Mouse (Mus musculus) intestine, embryonic 14.5 days (tissue): ENCODE results near the gene Gnas. TPM values are rescaled to one million over a fixed set of nuclear protein-coding genes. Genes with fewer than 3 reads are reported as not detected.
"Not testable (repeated sequence)": the region's sequence is repeated elsewhere in the genome, so short reads cannot be mapped to it uniquely, and the experiment has no call there.

Source experiments
- ATAC-seq: fragments of 200-750 bp; cut with Nextera tagmentation; replicated peaks from 2 replicates; pipeline ENCODE4 v1.8.0; 2017; ENCODE audit warnings: low read depth, moderate number of reproducible peaks, moderate TSS enrichment, moderate library complexity; ENCODE audit not compliant: low FRiP score, low TSS enrichment
- DNase-seq: peaks from one replicate; pipeline ENCODE4 v3.0.0-alpha.2; 2018; ENCODE audit warnings: low spot score
- H3K27ac ChIP-seq: fragments of 300-500 bp; sonication (generic); 2 replicates; pipeline ENCODE4 v1.5.1; 2014; ENCODE audit warnings: low read depth, mild to moderate bottlenecking, control low read depth
- H3K27me3 ChIP-seq: fragments of 300-500 bp; sonication (generic); replicated peaks from 2 replicates; pipeline ENCODE4 v1.6.1; 2014; ENCODE audit warnings: low read length, control low read depth; ENCODE audit not compliant: control insufficient read depth, insufficient read depth
- H3K36me3 ChIP-seq: fragments of 300-500 bp; sonication (generic); 2 replicates; pipeline ENCODE4 v1.6.1; 2014; ENCODE audit warnings: low read length, control low read depth; ENCODE audit not compliant: control insufficient read depth, insufficient read depth
- H3K4me1 ChIP-seq: fragments of 300-500 bp; sonication (generic); replicated peaks from 2 replicates; pipeline ENCODE4 v1.6.1; 2014; ENCODE audit warnings: low read length, control low read depth, mixed read lengths; ENCODE audit not compliant: control insufficient read depth, insufficient read depth
- H3K4me2 ChIP-seq: fragments of 300-500 bp; sonication (generic); 2 replicates; pipeline ENCODE4 v1.6.1; 2014; ENCODE audit warnings: low read length
- H3K4me3 ChIP-seq: fragments of 300-500 bp; sonication (generic); 2 replicates; pipeline ENCODE4 v1.5.1; 2014; ENCODE audit warnings: low read depth, low read length, control low read depth, mixed read lengths
- H3K9ac ChIP-seq: fragments of 300-500 bp; sonication (generic); 2 replicates; pipeline ENCODE4 v1.6.1; 2014; ENCODE audit warnings: mild to moderate bottlenecking, low read length
- H3K9me3 ChIP-seq: fragments of 300-500 bp; sonication (generic); 2 replicates; pipeline ENCODE4 v1.6.1; 2016; ENCODE audit warnings: low read length, control low read depth; ENCODE audit not compliant: control insufficient read depth
- WGBS: fragments of 180-500 bp; shearing (Covaris S2); extraction: QIAGEN DNeasy Blood & Tissue Kit; methylation state at CpG from one replicate; pipeline ENCODE4 v1.1.7; 2014; 5-methylcytosine and 5-hydroxymethylcytosine counted together
- polyA plus RNA-seq: library from polyadenylated mRNA; unstranded; fragments of >200 nt; fragmentation: Nextera tagmentation; extraction: Ambion mirVana; gene quantifications from 2 replicates; pipeline ENCODE4 v1.2.1, GENCODE M21; 2014

The Gnas gene
- polyA plus RNA-seq, 1 experiment from 2014 or later = 1,793 TPM

DNA sequence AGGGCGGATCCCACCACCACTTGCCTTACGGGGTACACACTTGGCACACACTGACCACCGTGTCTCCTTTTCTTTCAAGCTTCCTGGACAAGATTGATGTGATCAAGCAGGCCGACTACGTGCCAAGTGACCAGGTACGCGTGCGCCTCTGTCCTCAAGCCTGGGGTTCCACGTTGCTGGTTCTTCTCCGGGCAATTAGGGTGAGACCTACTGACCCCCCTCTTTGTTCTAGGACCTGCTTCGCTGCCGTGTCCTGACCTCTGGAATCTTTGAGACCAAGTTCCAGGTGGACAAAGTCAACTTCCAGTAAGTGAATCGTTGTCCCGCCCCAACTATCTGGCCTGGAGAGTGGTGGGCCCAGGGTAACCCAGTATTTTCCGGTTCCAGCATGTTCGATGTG is 60.9 kb downstream of the Gnas start:
- peaks cover 37% of the 10 kb centered on the region for H3K4me1 ChIP-seq
- ATAC-seq (no peak), DNase-seq (no peak)
- H3K27me3 ChIP-seq = no peaks in the 10 kb centered on the region
- H3K4me2 ChIP-seq = no peak overlapping the region
- WGBS = 93% methylated on average over 16 of the region's 16 CpGs
- H3K27ac ChIP-seq = peak overlapping the region; percentile 85; the same call in 1 of the 2 replicates
- H3K36me3 ChIP-seq = peaks cover 65% of the 10 kb centered on the region
- H3K9me3 ChIP-seq = no peaks in the 10 kb centered on the region
- H3K4me3 ChIP-seq = no peak overlapping the region
- H3K9ac ChIP-seq = no peak overlapping the region

DNA sequence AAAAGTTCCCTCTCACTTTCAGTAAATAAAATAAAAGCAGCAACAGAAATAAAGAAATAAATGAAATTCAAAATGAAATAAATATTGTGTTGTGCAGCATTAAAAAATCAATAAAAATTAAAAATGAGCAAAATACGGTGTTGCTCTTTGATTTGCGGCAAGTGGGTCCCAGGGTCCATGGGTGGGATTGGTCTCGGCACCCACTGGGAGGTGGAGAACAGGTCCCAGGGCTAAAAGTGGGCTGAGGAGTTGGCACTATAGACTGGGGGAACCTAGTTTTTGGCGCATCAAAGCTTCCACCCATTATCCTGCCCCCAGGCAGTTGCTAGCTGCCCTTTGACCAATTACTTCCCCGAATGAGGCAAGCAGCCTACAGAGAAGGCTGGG is 62.5 kb downstream of the Gnas start, which contains the start of gene Gm20721:
Gm20721 (minus strand) TSS at position 101 of the 387 bp plus-strand sequence.
- H3K9ac ChIP-seq = no peak within 1 kb of the TSS
- no peak within 1 kb of the TSS for H3K4me3 ChIP-seq
- H3K4me1 ChIP-seq = peaks cover 30% of the 10 kb centered on the region
- no peaks in the 10 kb centered on the region for H3K9me3 ChIP-seq
- no peak within 1 kb of the TSS for H3K27ac ChIP-seq
- ATAC-seq (no peak), DNase-seq (no peak)
- peaks cover 55% of the 10 kb centered on the region for H3K36me3 ChIP-seq
- no peak within 1 kb of the TSS for H3K4me2 ChIP-seq
- H3K27me3 ChIP-seq = no peaks in the 10 kb centered on the region
- WGBS = 96% methylated on average over 5 of the region's 5 CpGs

DNA sequence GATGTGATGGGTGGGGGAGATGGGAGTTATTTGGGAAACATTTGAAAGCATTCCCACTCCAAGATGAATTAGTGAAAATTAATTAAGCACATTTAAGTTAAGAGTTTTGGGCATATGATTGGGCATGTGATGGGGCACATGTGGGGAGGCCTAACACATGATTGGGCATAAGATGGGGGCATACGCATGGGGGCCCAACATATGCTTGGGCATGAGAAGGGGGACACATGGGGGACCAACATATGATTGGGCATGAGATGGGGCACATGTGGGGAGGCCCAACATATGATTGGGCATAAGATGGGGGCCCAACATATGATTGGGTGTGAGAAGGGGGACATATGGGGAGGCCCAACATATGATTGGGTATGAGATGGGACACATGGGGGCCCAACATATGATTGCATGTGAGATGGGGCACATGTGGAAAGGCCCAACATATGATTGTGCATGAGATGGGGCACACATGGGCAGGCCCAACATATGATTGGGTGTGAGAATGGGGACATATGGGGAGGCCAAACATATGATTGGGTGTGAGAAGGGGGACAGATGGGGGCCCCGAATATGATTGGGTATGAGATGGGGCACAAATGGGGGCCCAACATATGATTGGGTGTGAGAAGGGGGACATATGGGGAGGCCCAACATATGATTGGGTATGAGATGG is 63.0 kb downstream of the Gnas start:
- H3K27ac ChIP-seq, H3K4me3 ChIP-seq, H3K4me2 ChIP-seq, H3K27me3 ChIP-seq, ATAC-seq, H3K9ac ChIP-seq, H3K9me3 ChIP-seq, DNase-seq: not testable (repeated sequence)
- H3K36me3 ChIP-seq = peaks cover 50% of the 10 kb centered on the region
- 95% methylated on average over 2 of the region's 2 CpGs for WGBS
- H3K4me1 ChIP-seq = peaks cover 25% of the 10 kb centered on the region

DNA sequence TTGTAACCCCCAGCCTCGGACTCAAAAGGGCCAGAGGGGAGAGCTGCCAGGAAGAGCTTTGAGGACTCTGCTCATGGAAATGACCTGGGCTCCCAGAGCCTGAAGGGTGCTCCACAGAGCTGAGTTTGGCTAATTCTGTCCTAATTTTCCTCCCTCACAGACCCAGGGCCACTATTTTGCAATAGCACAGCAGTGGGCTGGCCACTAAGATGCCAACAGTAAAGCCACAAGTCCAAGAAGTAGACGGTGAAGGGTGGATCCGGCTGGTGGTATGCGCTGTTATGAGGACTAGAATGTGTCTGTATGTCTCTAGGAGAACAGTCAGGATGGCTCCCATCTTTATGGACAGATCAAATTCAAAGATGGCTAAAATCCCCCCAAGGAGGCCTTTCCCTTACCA is 74.4 kb downstream of the Gnas start:
- DNase-seq = no peak
- 87% methylated on average over 4 of the region's 4 CpGs for whole genome bisulfite sequencing

DNA sequence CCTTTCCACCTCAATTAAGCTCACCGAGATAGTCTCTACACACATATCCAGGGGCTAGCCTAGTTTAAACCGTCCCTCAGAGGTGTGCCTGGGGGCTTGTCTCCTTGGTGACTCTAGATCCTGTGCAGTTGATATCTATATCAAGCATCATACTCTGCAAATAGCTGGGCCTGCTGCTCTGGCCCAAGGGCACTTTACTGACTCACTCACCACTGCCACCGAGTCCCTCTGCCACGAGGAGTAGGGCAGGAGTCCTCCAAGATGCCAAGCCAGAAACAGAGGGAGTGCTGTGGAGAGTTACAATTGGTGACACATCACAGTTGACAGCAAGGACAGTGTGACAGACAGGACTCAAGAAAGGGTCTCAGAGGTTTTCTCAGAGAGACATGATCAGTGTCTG is 75.5 kb downstream of the Gnas start:
- WGBS = 80% methylated on average over 4 of the region's 4 CpGs
- Histone ChIP-seq H3K4me3 (no peak overlapping the region), H3K27me3 (no peaks in the 10 kb centered on the region), H3K4me1 (no peaks in the 10 kb centered on the region), H3K36me3 (no peaks in the 10 kb centered on the region), H3K9me3 (no peaks in the 10 kb centered on the region), H3K4me2 (no peak overlapping the region), H3K9ac (no peak overlapping the region), H3K27ac (no peak overlapping the region)
- DNase-seq = no peak
- ATAC-seq = no peak

More for the DNA sequence above, 74.4 kb downstream of the Gnas start:
- H3K27me3 ChIP-seq = no peaks in the 10 kb centered on the region
- ATAC-seq = no peak
- no peaks in the 10 kb centered on the region for H3K36me3 ChIP-seq
- H3K9me3 ChIP-seq = no peaks in the 10 kb centered on the region
- H3K4me3 ChIP-seq = no peak overlapping the region
- H3K4me2 ChIP-seq = no peak overlapping the region
- no peak overlapping the region for H3K27ac ChIP-seq
- H3K4me1 ChIP-seq = no peaks in the 10 kb centered on the region
- no peak overlapping the region for H3K9ac ChIP-seq

DNA sequence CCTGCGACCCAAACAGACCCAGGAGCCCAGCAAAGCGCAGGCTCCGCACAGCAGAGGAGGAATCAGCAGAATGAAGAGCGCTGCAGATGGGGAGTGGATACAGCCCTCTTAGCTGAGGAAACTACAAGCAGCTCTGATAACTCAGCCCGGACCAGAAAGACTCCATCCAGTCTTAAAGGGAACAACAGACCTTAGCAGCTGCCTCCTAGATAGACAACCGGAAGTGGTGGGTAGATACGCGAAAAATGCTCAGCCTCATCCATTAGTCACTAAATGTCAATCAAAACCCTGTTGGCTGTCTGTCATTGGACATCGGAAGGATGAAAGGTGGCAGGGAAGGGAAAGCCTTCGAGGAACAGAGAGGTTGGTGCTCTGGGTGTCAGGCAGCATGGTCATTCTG is 82.5 kb downstream of the Gnas start:
- Histone ChIP-seq H3K27me3 (no peaks in the 10 kb centered on the region), H3K9ac (no peak overlapping the region), H3K4me3 (no peak overlapping the region), H3K9me3 (no peaks in the 10 kb centered on the region), H3K4me2 (no peak overlapping the region), H3K4me1 (no peaks in the 10 kb centered on the region), H3K27ac (no peak overlapping the region), H3K36me3 (no peaks in the 10 kb centered on the region)
- 85% methylated on average over 10 of the region's 10 CpGs for WGBS
- no peak for ATAC-seq
- DNase-seq = no peak

DNA sequence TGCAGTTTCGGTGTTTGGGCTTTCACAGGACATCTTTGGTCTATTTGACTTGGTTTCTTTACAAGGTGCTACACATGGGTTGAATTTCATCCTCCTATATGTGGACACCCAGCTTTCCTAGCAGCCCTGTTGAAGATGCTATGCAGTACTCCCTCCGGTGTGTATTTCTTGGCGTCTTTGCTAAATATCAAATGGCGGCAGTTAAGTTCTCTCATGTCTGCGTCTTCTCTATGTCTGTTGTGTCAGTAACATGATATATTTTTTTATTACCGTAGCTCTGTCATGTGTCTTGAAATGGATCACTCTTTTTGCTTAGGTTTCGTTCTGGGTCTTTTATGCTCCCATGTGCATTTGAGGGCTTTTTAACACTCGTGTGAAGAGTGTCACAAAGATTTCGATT is 96.9 kb downstream of the Gnas start:
- no peak overlapping the region for H3K9ac ChIP-seq
- no peak overlapping the region for H3K4me2 ChIP-seq
- 87% methylated on average over 9 of the region's 9 CpGs for WGBS
- H3K9me3 ChIP-seq = no peaks in the 10 kb centered on the region
- H3K27me3 ChIP-seq = no peaks in the 10 kb centered on the region
- H3K36me3 ChIP-seq = no peaks in the 10 kb centered on the region
- no peak for ATAC-seq
- no peaks in the 10 kb centered on the region for H3K4me1 ChIP-seq
- no peak overlapping the region for H3K4me3 ChIP-seq
- no peak for DNase-seq
- no peak overlapping the region for H3K27ac ChIP-seq

DNA sequence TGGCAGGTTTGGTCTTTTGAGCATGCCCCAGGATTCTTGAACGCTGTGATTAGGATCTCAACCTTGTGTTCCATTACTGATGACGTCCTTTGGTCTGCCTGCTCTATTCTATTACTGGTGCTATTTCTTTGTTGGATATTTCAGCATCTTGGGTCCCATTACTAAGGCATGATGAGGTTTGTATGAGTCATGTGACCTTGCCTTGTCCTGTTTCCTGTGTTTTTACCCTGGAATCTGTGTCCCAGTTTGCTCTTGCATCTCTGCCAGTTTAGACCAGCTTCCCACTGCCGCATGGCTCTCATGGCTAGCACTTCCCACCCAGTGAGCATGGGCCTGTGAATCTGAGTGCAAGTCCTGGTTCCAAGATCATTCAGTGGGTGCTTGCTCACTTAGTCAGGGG is 107.8 kb downstream of the Gnas start:
- ATAC-seq (no peak), DNase-seq (no peak)
- Histone ChIP-seq H3K9me3 (no peaks in the 10 kb centered on the region), H3K27ac (no peak overlapping the region), H3K4me1 (no peaks in the 10 kb centered on the region), H3K9ac (no peak overlapping the region), H3K27me3 (no peaks in the 10 kb centered on the region), H3K4me3 (no peak overlapping the region), H3K4me2 (no peak overlapping the region), H3K36me3 (no peaks in the 10 kb centered on the region)
- 88% methylated on average over 3 of the region's 3 CpGs for WGBS

DNA sequence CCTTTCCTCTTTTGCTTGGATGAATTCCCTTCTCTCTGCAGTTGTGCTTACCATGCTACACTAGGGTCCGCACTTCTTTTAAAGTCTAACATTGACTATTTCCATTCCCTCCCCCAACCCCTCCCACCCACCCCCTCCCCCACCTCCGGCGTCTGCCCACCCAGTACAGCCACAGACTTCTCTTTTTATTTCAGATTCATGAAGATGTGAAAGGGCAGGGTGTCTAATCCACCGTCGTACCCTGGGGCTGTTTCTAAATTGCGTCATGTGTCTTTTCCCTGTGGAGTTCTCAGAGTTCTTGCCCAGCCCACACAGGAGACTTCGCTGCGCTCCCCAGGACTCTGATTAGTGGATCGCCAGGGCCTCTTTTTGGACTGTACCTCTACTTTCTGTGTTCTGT is 108.4 kb downstream of the Gnas start:
- Histone ChIP-seq H3K36me3 (no peaks in the 10 kb centered on the region), H3K4me1 (no peaks in the 10 kb centered on the region), H3K27ac (no peak overlapping the region), H3K4me3 (no peak overlapping the region), H3K9ac (no peak overlapping the region), H3K9me3 (no peaks in the 10 kb centered on the region), H3K27me3 (no peaks in the 10 kb centered on the region), H3K4me2 (no peak overlapping the region)
- DNase-seq (no peak), ATAC-seq (no peak)
- 76% methylated on average over 9 of the region's 9 CpGs for WGBS
